Mouse (Mus musculus) limb, embryonic 11.5 days (tissue): ENCODE measurements around the gene Gprc5d. TPM values are rescaled to one million over a fixed set of nuclear protein-coding genes. Genes with fewer than 3 reads are reported as not detected.

ENCODE experiments used
- ATAC-seq: fragments of 200-750 bp; cut with Nextera tagmentation; 2 replicates; pipeline ENCODE4 v1.8.0; 2017; ENCODE audit warnings: low read depth; ENCODE audit not compliant: insufficient number of reproducible peaks, low FRiP score, low TSS enrichment
- DNase-seq: peaks from one replicate; pipeline ENCODE4 v3.0.0-alpha.2; 2015; ENCODE audit warnings: low spot score
- H3K27ac ChIP-seq: fragments of 300-500 bp; sonication (generic); replicated peaks from 2 replicates; pipeline ENCODE4 v1.5.1; 2014; ENCODE audit warnings: low read depth, mild to moderate bottlenecking, low read length
- H3K27me3 ChIP-seq: fragments of 300-500 bp; sonication (generic); 2 replicates; pipeline ENCODE4 v1.6.1; 2014; ENCODE audit warnings: mild to moderate bottlenecking, low read length, mixed read lengths; ENCODE audit not compliant: control insufficient read depth, insufficient read depth
- H3K36me3 ChIP-seq: fragments of 300-500 bp; sonication (generic); 2 replicates; pipeline ENCODE4 v1.6.1; 2014; ENCODE audit warnings: mild to moderate bottlenecking, low read length, moderate library complexity, mixed read lengths; ENCODE audit not compliant: control insufficient read depth, insufficient read depth
- H3K4me1 ChIP-seq: fragments of 300-500 bp; sonication (generic); 2 replicates; pipeline ENCODE4 v1.6.1; 2014; ENCODE audit warnings: low read length, mixed read lengths; ENCODE audit not compliant: control insufficient read depth, insufficient read depth
- H3K4me2 ChIP-seq: fragments of 300-500 bp; sonication (generic); 2 replicates; pipeline ENCODE4 v1.6.1; 2014; ENCODE audit warnings: low read depth, mild to moderate bottlenecking, moderate library complexity; ENCODE audit not compliant: severe bottlenecking
- H3K4me3 ChIP-seq: fragments of 300-500 bp; sonication (generic); 2 replicates; pipeline ENCODE4 v1.5.1; 2014; ENCODE audit warnings: low read depth, low read length
- H3K9ac ChIP-seq: fragments of 300-500 bp; sonication (generic); 2 replicates; pipeline ENCODE4 v1.6.1; 2014; ENCODE audit warnings: mild to moderate bottlenecking, low read length
- H3K9me3 ChIP-seq: fragments of 300-500 bp; sonication (generic); 2 replicates; pipeline ENCODE4 v1.6.1; 2016; ENCODE audit warnings: low read length; ENCODE audit not compliant: control insufficient read depth
- WGBS: fragments of 180-500 bp; shearing (Covaris S2); extraction: QIAGEN DNeasy Blood & Tissue Kit; methylation state at CpG from one replicate; pipeline ENCODE4 v1.1.7; 2014; 5-methylcytosine and 5-hydroxymethylcytosine counted together
- polyA plus RNA-seq: library from polyadenylated mRNA; unstranded; fragments of >200 nt; fragmentation: Nextera tagmentation; extraction: Ambion mirVana; gene quantifications from 2 replicates; pipeline ENCODE4 v1.2.1, GENCODE M21; 2014

Gene Gprc5d
- polyA plus RNA-seq, 1 experiment from 2014 or later = not detected

DNA sequence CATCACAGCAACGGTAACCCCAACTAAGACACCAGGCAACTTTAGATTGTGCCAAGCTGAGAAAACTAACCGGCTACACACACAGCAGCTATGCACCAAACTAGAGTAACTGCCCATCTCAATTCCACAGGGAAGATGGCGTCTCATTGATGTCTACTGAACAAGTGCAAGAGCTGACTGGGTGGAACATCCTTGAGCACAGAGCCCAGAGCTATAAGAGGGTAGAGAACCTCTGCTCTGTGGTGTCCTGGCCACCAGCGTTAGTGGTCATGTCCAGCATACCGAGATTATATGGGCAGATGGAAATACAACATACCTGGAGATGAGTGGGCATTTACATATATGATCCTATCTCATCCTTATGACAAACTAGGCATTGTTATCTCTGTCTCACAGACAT lies 25.1 kb upstream of the Gprc5d start:
- H3K9ac ChIP-seq = no peak overlapping the region
- ATAC-seq = no peak
- no peaks in the 10 kb centered on the region for H3K9me3 ChIP-seq
- 90% methylated on average over 5 of the region's 5 CpGs for WGBS
- peaks cover 9% of the 10 kb centered on the region; the same call in 1 of the 2 replicates for H3K4me1 ChIP-seq
- H3K4me2 ChIP-seq = no peak overlapping the region
- no peaks in the 10 kb centered on the region for H3K27me3 ChIP-seq
- H3K4me3 ChIP-seq = no peak overlapping the region
- DNase-seq = no peak
- H3K27ac ChIP-seq = no peak overlapping the region
- no peaks in the 10 kb centered on the region for H3K36me3 ChIP-seq

DNA sequence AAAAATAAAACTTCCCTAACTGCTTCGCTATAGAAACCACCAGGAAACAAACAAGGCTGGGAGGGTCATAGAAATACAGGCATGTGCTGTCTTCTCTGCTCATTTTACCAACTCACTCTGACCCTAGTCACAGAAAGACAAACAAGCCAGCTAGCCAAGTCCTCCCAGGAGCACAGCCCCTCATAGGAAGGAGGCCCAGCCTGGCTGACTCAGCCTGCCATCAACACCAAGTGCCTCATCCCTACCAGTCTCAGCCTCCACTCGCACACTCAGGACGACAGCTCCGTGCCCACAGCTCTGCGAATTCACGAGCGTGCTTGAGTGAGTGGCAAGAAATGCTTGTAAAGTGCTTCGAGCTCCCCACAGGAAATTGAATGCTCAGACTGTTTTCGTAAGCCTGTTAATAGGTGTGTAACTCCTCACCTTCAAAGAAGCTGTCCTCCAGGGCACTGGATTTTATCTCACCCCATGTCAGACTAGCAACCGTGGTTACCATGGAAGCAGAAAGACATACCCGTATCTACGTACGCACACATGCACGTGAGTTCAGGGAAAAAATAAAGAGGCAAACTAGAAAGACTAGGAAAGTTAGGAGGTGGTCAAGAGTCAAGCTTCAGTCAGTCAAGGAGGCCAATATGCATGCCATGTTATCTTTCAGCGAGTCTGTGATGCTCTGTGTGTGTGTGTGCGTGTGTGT lies 23.5 kb upstream of the Gprc5d start:
- no peak overlapping the region for H3K4me2 ChIP-seq
- no peak overlapping the region for H3K27ac ChIP-seq
- ATAC-seq (no peak), DNase-seq (no peak)
- no peaks in the 10 kb centered on the region for H3K27me3 ChIP-seq
- no peaks in the 10 kb centered on the region for H3K36me3 ChIP-seq
- peaks cover 14% of the 10 kb centered on the region for H3K4me1 ChIP-seq
- H3K9me3 ChIP-seq = no peaks in the 10 kb centered on the region
- WGBS = 58% methylated on average over 16 of the region's 16 CpGs
- no peak overlapping the region for H3K4me3 ChIP-seq
- no peak overlapping the region for H3K9ac ChIP-seq

DNA sequence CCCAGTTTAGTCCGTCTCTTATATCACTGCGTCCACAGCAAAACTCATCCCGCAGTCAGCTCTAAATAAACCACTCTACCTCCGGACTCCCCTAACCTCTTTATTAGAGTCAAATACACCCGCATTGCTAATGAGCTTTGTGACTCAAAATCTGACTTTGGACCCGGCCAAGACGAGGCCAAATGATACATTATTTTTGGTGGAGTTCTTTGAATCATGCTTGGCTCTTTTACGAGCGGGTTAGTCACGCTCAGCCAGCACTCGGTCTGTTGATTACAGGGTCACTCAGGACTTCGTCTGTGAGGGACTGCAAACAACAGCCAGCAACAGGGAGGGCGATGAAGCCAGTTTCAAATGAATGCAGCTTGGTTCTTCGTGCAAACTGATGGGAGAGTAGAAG lies 20.7 kb upstream of the Gprc5d start:
- Histone ChIP-seq H3K27me3 (no peaks in the 10 kb centered on the region), H3K4me2 (no peak overlapping the region), H3K9me3 (no peaks in the 10 kb centered on the region), H3K36me3 (no peaks in the 10 kb centered on the region), H3K4me3 (no peak overlapping the region), H3K27ac (no peak overlapping the region), H3K4me1 (peaks cover 19% of the 10 kb centered on the region), H3K9ac (no peak overlapping the region)
- ATAC-seq = no peak
- no peak for DNase-seq
- WGBS = 66% methylated on average over 14 of the region's 14 CpGs

DNA sequence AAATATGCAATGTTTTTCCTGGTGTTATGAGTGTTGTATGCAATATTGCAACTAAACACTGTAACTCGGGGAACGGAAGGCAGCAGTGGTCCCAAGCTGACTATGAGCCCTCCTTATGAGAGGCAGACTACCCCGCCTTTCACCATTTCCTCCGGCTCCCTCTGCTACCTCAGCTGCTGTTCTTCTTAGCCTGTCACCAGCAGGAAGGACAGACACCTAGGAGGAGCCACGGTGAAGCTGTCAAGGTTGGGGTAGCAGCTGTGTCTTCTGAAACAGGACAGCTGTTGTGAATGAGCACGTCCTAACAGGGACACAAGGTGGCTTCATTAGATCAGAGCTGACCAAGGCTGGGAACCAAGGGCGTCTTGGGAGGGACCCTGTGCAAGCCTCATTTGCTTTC lies 20.1 kb upstream of the Gprc5d start:
- H3K4me1 ChIP-seq = peaks cover 19% of the 10 kb centered on the region
- ATAC-seq (no peak), DNase-seq (no peak)
- no peak overlapping the region for H3K4me2 ChIP-seq
- H3K27me3 ChIP-seq = no peaks in the 10 kb centered on the region
- H3K9ac ChIP-seq = no peak overlapping the region
- no peaks in the 10 kb centered on the region for H3K9me3 ChIP-seq
- H3K4me3 ChIP-seq = no peak overlapping the region
- 70% methylated on average over 7 of the region's 7 CpGs for WGBS
- no peaks in the 10 kb centered on the region for H3K36me3 ChIP-seq
- H3K27ac ChIP-seq = no peak overlapping the region

DNA sequence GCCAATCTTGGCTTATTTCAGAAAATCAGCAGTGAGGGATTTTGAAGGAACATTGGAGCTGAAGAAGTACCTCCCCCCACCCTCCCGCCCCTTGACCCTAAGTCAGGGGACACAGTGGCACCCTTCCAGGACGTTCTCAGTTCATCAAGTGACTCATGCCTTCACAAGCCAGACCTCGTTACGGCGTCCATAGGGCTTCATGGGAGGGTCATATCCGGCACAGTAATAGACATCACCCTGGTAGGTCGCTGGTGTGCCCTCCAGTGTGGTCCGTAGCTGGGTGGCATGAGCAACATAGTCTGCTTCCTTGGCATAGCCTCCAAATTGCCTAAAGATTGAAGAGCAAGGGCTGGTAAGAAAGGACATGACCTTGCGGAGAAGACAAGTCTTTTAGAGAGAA lies 19.7 kb upstream of the Gprc5d start:
- 73% methylated on average over 9 of the region's 9 CpGs for whole genome bisulfite sequencing
- H3K4me2 ChIP-seq = no peak overlapping the region

DNA sequence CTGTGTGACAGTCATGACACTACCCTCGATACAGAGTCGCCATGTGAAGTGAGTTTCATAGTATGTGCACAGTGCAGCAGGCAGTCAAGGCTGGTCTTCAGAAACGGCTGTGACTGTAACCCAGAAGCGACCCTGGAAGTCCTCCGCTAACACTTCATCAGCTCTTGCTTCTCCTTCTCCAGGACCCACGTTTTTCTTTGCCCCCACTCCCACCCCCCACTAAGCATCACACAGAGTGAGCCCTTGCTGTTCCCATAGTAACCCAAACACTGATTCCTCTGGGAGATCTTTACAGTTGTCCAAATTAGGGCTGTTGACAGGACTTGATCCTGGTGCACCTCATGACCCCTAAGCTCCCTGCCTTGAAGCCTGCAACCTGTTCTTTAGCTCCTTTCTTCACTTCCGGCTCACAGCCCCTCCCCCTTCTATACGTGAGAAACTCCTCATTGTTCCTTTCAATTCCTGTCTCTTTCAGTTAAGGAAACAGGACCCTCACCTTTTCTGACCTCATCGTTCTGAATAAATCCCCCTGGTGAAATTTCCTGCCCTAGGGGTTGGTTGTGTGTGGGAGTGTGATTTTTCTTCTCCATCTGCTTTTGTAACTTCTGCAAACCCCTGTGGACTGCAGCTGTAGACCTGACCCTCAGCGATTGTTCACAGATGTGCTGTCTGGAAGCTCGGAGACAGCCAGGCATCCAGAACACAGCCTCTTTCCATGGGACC lies 18.5 kb upstream of the Gprc5d start:
- H3K4me2 ChIP-seq = no peak overlapping the region
- H3K4me1 ChIP-seq = peaks cover 19% of the 10 kb centered on the region
- ATAC-seq (peak; percentile 84), DNase-seq (peak; percentile 74)
- no peaks in the 10 kb centered on the region for H3K9me3 ChIP-seq
- H3K27me3 ChIP-seq = no peaks in the 10 kb centered on the region
- no peaks in the 10 kb centered on the region for H3K36me3 ChIP-seq
- WGBS = 21% methylated on average over 11 of the region's 11 CpGs
- H3K4me3 ChIP-seq = no peak overlapping the region
- no peak overlapping the region for H3K9ac ChIP-seq
- H3K27ac ChIP-seq = peak overlapping the region; percentile 55; the same call in 1 of the 2 replicates

More for the DNA sequence above, 19.7 kb upstream of the Gprc5d start:
- Histone ChIP-seq H3K4me3 (no peak overlapping the region), H3K4me1 (peaks cover 19% of the 10 kb centered on the region), H3K9me3 (no peaks in the 10 kb centered on the region), H3K27ac (0 out of 2 replicates have a peak overlapping the region, but pooled peaks have one; percentile 4), H3K36me3 (no peaks in the 10 kb centered on the region), H3K27me3 (no peaks in the 10 kb centered on the region), H3K9ac (no peak overlapping the region)
- ATAC-seq = no peak
- no peak for DNase-seq

DNA sequence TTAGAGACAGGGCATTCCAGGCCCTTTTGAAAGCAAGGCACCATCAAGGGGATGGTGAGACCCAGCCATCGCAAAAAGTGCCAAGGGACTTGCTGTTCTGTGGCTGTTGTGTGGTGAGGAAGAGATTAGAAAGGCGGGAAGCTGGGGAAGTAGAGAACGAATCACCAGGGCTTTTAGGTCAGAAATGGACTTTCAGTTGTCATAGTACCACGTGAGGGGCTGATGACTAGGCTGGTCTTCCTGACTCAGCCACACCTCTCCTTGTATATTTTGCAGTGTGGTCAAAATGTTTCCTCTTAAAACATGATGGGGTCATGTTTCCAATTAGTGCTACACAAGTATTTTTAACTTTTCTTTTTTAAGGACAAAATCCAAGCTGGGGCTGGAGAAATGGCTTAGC lies 17.7 kb upstream of the Gprc5d start:
- no peak for DNase-seq
- WGBS = 74% methylated on average over 4 of the region's 4 CpGs

DNA sequence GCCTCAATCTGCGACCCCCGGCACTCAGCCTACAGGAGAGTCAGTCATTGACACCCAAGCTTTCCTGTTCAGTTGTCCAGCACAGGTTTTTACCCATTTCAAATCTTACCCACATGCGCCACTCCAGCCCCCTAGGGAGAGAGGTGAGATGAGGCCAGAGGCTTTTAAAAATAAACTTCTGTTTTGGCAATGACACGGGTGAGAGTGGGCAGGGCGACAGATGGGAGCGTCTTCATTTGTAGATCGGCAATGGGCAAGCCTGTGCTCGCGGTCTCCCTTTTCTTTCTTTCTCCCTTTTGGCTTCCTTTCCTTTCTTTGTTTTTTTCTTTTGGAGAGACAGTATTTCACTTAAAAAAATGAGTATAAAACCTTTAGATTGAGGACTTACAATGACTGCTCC lies 15.4 kb upstream of the Gprc5d start:
- WGBS = 92% methylated on average over 9 of the region's 9 CpGs
- H3K4me2 ChIP-seq = no peak overlapping the region

More for the DNA sequence above, 17.7 kb upstream of the Gprc5d start:
- no peaks in the 10 kb centered on the region for H3K36me3 ChIP-seq
- no peak overlapping the region for H3K4me3 ChIP-seq
- ATAC-seq = no peak
- H3K27ac ChIP-seq = no peak overlapping the region
- H3K4me1 ChIP-seq = peaks cover 17% of the 10 kb centered on the region
- no peak overlapping the region for H3K9ac ChIP-seq
- H3K4me2 ChIP-seq = no peak overlapping the region
- no peaks in the 10 kb centered on the region for H3K9me3 ChIP-seq
- no peaks in the 10 kb centered on the region for H3K27me3 ChIP-seq

More for the DNA sequence above, 15.4 kb upstream of the Gprc5d start:
- H3K4me1 ChIP-seq = peaks cover 12% of the 10 kb centered on the region
- DNase-seq (no peak), ATAC-seq (no peak)
- H3K36me3 ChIP-seq = no peaks in the 10 kb centered on the region
- H3K27me3 ChIP-seq = no peaks in the 10 kb centered on the region
- no peaks in the 10 kb centered on the region for H3K9me3 ChIP-seq
- no peak overlapping the region for H3K9ac ChIP-seq
- no peak overlapping the region for H3K27ac ChIP-seq
- H3K4me3 ChIP-seq = no peak overlapping the region
